Mouse (Mus musculus) kidney, adult 2 months (tissue): Measurements from ENCODE around the gene Adcy5.

ENCODE experiments used
- CTCF ChIP-seq: fragments of 200-500 bp; conservative IDR thresholded peaks from 2 replicates; pipeline ENCODE4 v1.5.1; 2011; ENCODE audit warnings: low read depth, mild to moderate bottlenecking, control low read depth, low read length, moderate library complexity, mixed read lengths; ENCODE audit not compliant: insufficient read depth, insufficient read length
- POLR2A ChIP-seq: fragments of 200-500 bp; IDR thresholded peaks from one replicate; pipeline ENCODE4 v1.6.1; 2011; ENCODE audit warnings: low read depth, low read length, control low read depth

DNA sequence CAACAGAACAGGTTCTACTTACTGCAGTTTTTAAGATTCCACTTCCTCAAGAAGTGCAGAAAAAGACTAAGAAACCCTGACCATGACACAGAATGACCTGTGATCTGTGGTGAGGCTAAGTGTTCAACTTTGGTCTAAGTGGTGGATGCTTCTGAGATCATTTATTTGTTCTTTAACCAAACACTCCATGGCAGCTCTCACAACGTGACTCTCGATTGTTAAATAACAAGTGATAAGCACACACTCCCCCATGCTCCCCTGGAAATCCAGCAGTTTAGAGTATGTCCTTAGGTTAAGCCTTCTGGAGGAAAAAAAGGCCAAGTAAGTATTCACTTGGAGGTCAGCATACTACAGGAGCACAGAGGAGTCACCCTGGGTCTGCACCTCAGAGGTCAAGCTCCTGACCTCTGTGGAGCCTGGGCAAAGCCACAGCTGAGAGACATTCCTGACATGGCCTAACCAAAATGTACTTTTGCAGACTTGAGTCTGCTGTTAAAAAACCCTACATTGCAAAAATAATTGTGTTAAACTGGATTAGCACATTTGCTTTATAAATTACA is 156.0 kb downstream of the Adcy5 start:
- TF ChIP-seq CTCF, result no peak
- TF ChIP-seq POLR2A, result no peak
